Mouse (Mus musculus) T-helper 2 cell (primary cell): Measurements from ENCODE around the gene Pde4b.

Experiments used
- in situ Hi-C: fragments of 300-600 bp; cut with MboI, MseI; formaldehyde crosslinking; loops from one replicate; pipeline ENCODE4 v1.15.1; 2025; ENCODE audit warnings: high pct_unique_total_duplicates

The Pde4b gene

DNA sequence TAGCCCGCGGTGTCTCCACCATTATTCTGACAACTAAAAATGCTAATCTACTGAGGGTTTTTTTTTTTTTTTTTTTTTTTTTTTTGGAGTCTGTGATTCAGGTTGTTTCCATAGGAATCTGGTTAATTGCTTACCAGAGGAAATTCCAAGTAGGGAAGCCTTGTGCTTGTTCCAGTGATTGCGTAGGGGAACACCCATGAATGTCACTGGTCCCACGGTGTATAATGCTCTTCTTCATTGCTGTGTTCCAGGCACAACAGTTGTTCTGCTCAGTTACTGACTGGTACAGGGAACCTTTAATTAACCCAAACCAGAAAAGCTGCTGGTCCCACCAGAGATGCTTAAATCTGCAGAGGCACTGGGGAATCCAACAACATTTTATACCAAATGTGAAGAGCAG is 506.3 kb downstream of the Pde4b start:
- in situ Hi-C loops: no loop called here

DNA sequence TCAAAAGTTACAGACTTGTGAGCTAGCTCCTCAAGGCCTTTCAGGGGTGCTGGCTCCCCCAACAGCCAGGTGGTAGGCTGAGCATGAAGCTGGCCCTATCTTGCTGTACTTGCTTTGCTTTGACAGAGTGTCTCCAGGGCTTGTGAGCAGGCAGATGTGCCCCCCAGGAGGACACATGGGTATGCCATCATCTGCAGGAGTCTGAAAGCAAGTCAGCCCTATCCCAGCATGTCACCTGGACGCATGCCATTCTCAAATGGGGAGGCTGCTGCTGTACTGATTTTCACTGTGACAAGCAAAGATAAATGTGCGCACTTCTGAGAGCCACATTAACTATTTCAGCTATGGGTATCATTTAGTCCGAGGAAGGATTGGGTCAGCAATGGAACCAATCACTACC is 507.2 kb downstream of the Pde4b start:
- in situ Hi-C loops: no loop called here

DNA sequence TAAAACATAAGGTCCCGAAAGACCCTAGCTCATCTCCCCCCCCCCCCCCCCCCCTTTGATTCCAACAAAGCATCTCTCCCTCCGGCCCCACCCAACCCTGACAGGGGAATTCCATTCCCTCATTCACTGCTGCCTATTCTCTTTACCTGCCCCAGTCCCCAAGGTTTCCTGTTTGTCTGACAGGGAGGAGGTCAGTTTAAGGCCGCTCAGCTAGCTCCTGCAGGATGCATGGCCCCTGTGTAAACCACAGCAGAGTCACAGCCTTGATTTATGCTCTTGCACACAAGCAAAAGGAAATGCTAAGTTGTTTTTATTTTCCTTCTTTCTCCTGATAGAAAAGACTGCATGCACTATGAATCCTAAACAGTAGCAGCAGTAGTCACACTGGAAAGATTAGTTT is 516.6 kb downstream of the Pde4b start:
- in situ Hi-C loops: no loop called here

DNA sequence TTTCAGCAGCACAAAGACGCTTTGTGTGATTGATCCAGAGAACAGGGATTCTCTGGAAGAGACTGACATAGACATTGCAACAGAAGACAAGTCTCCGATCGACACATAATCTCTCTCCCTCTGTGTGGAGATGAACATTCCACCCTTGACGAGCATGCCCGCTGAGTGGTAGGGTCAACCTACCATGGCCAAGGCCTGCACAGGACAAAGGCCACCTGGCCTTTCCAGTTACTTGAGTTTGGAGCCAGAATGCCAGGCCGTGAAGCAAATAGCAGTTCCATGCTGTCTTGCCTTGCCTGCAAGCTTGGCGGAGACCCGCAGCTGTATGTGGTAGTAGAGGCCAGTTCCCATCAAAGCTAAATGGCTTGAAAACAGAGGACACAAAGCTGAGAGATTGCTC is 517.9 kb downstream of the Pde4b start:
- in situ Hi-C loops: no loop called here

- in situ Hi-C loops: no loop called here
Measured at GRCm38 (mm10) chr4:102605722-102606341, 518.5 kb downstream of the Pde4b start.

GRCm38 (mm10) chr4:102606825-102607224 is 519.5 kb downstream of the Pde4b start:
- in situ Hi-C loops: no loop called here

- in situ Hi-C loops: no loop called here
Measured at GRCm38 (mm10) chr4:102607744-102608416, 520.5 kb downstream of the Pde4b start.

DNA sequence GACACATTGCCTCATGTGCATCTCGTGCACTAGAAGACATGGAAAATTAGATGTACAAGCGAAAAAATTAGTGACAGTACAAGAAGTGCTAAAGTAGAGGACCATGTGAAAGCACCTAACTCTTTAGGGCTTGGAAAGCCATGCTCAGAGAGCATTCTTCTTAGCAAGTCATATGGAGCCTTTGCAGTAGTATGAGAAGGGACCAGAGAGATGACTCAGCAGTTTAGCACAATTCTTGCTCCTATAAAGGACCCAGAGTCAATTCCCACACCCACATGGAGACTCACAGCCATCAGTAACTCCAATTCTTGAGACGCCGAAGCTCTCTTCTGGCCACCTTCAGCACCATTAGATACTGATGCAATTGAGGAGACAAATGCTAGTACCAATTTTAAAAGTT is 525.3 kb downstream of the Pde4b start:
- in situ Hi-C loops: loop anchor here (5.0 kb wide), 1 partner anchor 45 kb away; no protein-coding TSS in a partner anchor

GRCm38 (mm10) chr4:102617774-102618173 is 530.4 kb downstream of the Pde4b start:
- in situ Hi-C loops: no loop called here

GRCm38 (mm10) chr4:102618609-102619008 is 531.3 kb downstream of the Pde4b start:
- in situ Hi-C loops: no loop called here

DNA sequence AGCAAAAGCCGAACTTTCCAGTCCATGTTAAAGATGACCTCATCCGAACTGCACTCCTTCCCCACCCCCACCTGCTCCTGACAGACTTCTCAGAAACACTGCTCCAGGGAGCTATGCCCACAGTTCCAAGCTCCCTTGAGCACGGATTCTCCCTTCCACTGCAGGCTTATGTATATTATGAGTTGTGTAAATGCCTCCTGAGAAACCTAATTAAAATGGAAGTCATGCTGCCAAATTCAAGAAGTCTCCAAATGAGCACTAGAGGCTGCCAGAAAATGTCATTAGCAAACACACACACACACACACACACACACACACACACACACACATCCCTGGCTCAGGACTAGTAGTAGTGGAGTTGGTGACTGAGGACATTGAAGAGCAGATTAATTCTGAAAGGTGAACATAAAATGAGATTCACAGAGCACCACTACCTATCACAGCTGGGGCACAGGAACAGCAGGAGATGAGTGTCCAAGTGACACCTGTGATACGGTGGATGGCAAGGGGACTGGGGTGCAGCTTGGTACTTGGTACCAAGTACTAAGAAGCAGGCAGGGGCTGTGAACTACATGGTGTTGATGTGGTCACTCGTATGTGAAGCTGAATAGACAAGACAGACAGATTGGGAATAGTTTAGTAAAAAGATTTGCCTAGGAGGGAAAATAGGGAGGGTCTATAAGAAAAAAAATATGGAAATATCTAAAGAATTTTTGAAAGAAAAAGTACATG is 533.0 kb downstream of the Pde4b start:
- in situ Hi-C loops: no loop called here

DNA sequence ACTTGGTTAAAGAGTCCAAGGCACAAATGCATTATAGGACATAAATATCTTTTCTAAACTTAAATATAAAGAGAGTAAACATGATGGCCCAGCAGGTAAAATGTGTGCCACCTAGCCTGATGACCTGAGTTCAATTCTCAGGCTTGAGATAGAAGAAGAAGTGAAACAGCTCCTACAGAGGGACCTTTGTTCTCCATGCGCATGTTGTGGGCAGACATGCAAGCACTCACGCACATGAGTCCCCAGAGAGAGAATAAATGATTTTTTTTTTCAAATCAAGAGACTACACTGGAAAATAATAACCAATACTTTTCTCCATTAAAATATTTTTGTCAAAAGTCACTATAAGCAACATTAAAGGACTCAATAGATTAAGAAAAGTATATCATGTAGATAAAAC is 533.8 kb downstream of the Pde4b start:
- in situ Hi-C loops: no loop called here

GRCm38 (mm10) chr4:102622977-102623376 is 535.6 kb downstream of the Pde4b start:
- in situ Hi-C loops: no loop called here

- in situ Hi-C loops: no loop called here
Measured at GRCm38 (mm10) chr4:102623789-102624611, 536.7 kb downstream of the Pde4b start.

GRCm38 (mm10) chr4:102624937-102625336 is 537.6 kb downstream of the Pde4b start:
- in situ Hi-C loops: no loop called here

- in situ Hi-C loops: no loop called here
Measured at GRCm38 (mm10) chr4:102627799-102628198, 540.5 kb downstream of the Pde4b start.

GRCm38 (mm10) chr4:102629621-102630020 is 542.3 kb downstream of the Pde4b start:
- in situ Hi-C loops: no loop called here

DNA sequence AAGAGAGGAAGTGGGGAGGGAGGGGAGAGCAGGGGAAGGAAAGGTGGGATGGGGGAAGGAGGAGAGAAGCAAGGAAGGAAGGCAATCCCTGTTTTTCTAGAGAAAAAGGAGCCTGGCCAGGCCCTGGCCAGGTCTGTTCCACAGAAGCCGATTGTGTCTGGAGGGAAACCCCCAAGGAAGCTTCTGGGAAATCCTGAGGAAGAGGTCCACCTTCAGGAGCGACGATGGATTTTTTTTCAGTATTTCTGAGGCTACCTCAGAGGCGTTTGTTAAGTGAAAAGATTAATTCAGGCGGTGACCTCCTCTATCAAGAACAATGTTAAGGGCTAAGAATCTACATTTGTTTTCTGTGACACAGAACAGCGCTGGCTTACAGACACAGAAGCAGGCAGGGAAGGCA is 542.9 kb downstream of the Pde4b start:
- in situ Hi-C loops: no loop called here

DNA sequence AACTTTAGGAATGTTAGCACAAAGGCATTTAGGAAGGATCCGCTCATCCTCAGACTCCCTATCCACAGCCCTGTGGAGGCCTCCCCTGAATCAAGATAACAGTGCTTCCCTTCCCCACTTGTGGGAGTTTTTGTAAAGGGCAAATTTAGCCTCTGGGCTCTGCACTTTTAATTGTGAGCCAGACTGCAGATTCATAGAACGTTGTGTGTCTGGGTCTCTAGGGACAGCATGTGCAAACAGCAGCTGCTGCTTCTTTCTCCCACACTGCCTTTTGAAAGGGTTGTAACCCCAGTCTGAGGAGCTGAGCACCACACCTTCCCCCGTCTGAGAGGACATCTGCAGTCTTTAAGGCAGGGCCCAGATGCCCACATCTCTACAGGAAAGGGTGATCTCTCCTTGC is 544.3 kb downstream of the Pde4b start:
- in situ Hi-C loops: no loop called here

DNA sequence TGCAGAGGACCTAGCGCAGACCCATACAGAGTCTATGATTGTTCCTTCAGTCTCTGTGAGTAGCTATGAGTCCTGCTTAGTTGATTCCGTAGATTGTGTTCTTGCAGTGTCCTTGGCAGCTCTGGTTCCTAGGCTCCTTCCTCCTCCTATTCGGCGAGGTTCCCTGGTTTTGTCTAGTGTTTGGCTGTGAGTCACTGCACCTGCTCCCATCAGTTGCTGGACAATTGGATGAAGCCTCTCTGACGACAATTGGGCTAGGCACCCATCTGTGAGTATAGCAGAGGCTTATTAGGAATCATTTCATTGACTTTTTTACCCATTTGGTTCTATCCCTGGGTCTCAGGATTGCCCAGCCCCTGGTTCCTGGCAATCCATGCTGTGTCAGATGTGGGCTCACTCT is 545.9 kb downstream of the Pde4b start:
- in situ Hi-C loops: no loop called here

DNA sequence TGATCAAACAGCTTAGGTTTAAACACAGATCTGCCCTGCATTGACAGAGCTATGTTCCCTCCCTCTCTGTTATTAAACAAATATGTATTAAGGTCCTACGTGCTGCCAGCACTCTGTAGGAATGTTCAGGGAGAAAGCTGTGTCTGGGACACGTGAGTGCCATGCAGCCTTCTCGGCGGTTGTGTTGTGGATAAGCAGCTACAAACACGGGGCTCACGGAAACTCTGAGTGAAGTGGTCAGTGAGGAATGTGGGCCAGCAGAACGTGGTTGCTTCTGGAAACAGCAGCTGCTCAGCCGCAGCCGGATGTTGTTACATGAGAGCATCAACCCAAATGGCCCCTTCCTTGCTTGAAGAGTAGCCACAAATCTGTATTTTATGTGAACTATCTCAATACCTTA is 547.9 kb downstream of the Pde4b start:
- in situ Hi-C loops: no loop called here

GRCm38 (mm10) chr4:102635944-102636343 is 548.6 kb downstream of the Pde4b start:
- in situ Hi-C loops: no loop called here
